Mouse (Mus musculus) intestine, embryonic 15.5 days (tissue): Measurements from ENCODE around the gene Ccm2. TPM values are rescaled to one million over a fixed set of nuclear protein-coding genes. Genes with fewer than 3 reads are reported as not detected.
A peak's percentile ranks its signal among the peaks of the same experiment; 100 is the strongest.
"Not testable (repeated sequence)": the region's sequence is repeated elsewhere in the genome, so short reads cannot be mapped to it uniquely, and the experiment has no call there.

ENCODE experiments used
- ATAC-seq: fragments of 200-750 bp; cut with Nextera tagmentation; 2 replicates; pipeline ENCODE4 v1.8.0; 2017; ENCODE audit warnings: moderate TSS enrichment, moderate library complexity
- H3K27ac ChIP-seq: fragments of 300-500 bp; sonication (generic); 2 replicates; pipeline ENCODE4 v1.5.1; 2015; ENCODE audit warnings: mild to moderate bottlenecking, inconsistent platforms
- H3K27me3 ChIP-seq: fragments of 300-500 bp; sonication (generic); replicated peaks from 2 replicates; pipeline ENCODE4 v1.6.1; 2015; ENCODE audit warnings: inconsistent platforms
- H3K36me3 ChIP-seq: fragments of 300-500 bp; sonication (generic); 2 replicates; pipeline ENCODE4 v1.6.1; 2015; ENCODE audit warnings: inconsistent platforms
- H3K4me1 ChIP-seq: fragments of 300-500 bp; sonication (generic); replicated peaks from 2 replicates; pipeline ENCODE4 v1.6.1; 2015; ENCODE audit warnings: inconsistent platforms
- H3K4me2 ChIP-seq: fragments of 300-500 bp; sonication (generic); replicated peaks from 2 replicates; pipeline ENCODE4 v1.6.1; 2015; ENCODE audit warnings: mild to moderate bottlenecking, inconsistent platforms
- H3K4me3 ChIP-seq: fragments of 300-500 bp; sonication (generic); replicated peaks from 2 replicates; pipeline ENCODE4 v1.5.1; 2015; ENCODE audit warnings: inconsistent platforms
- H3K9ac ChIP-seq: fragments of 300-500 bp; sonication (generic); 2 replicates; pipeline ENCODE4 v1.6.1; 2015; ENCODE audit warnings: inconsistent platforms
- H3K9me3 ChIP-seq: fragments of 300-500 bp; sonication (generic); 2 replicates; pipeline ENCODE4 v1.6.1; 2016; ENCODE audit warnings: inconsistent platforms
- WGBS: fragments of 180-500 bp; shearing (Covaris S2); methylation state at CpG from one replicate; pipeline ENCODE4 v1.1.7; 2015; 5-methylcytosine and 5-hydroxymethylcytosine counted together
- polyA plus RNA-seq: library from polyadenylated mRNA; unstranded; fragments of >200 nt; fragmentation: Nextera tagmentation; extraction: Ambion mirVana; gene quantifications from 2 replicates; pipeline ENCODE4 v1.2.1, GENCODE M21; 2015

Ccm2 gene
- polyA plus RNA-seq, 1 experiment from 2014 or later: 73.8 TPM

DNA sequence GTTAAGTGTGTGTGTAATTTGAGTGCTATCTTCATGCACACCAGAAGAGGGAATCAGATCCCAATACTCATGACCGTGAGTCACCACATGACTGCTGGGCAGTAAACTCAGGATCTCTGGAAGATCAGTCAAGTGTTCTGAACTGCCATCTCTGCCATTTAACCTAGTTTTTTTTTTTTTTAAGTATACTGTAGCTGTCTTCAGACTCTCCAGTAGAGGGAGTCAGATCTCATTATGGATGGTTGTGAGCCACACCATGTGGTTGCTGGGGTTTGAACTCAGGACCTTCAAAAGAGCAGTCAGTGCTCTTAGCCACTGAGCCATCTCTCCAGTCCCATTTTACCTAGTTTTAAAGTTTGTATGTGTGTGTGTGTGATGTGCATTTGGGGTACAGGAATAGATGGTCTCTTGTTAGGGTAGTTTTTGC is 23.0 kb upstream of the Ccm2 start:
- peaks cover 8% of the 10 kb centered on the region; the same call in 1 of the 2 replicates for H3K4me1 ChIP-seq
- 52% methylated on average over 1 of the region's 1 CpGs for WGBS
- peaks cover 25% of the 10 kb centered on the region for H3K36me3 ChIP-seq
- no peak overlapping the region for H3K27ac ChIP-seq
- no peak overlapping the region for H3K4me3 ChIP-seq
- no peak overlapping the region for H3K9ac ChIP-seq
- ATAC-seq: no peak
- H3K9me3 ChIP-seq: no peaks in the 10 kb centered on the region
- H3K4me2 ChIP-seq: no peak overlapping the region
- H3K27me3 ChIP-seq: no peaks in the 10 kb centered on the region

GRCm38 (mm10) chr11:6524165-6524879 is 22.4 kb upstream of the Ccm2 start:
- Histone ChIP-seq H3K36me3 (peaks cover 25% of the 10 kb centered on the region), H3K4me2 (no peak overlapping the region), H3K9me3 (no peaks in the 10 kb centered on the region), H3K4me1 (peaks cover 8% of the 10 kb centered on the region; the same call in 1 of the 2 replicates), H3K9ac (no peak overlapping the region), H3K4me3 (no peak overlapping the region), H3K27me3 (no peaks in the 10 kb centered on the region), H3K27ac (no peak overlapping the region)
- WGBS: 91% methylated on average over 8 of the region's 8 CpGs
- ATAC-seq: no peak

GRCm38 (mm10) chr11:6524880-6525238 is 21.8 kb upstream of the Ccm2 start:
- Histone ChIP-seq H3K4me2 (no peak overlapping the region), H3K36me3 (peaks cover 25% of the 10 kb centered on the region), H3K27ac (no peak overlapping the region), H3K4me1 (peaks cover 3% of the 10 kb centered on the region; the same call in 1 of the 2 replicates), H3K9ac (no peak overlapping the region), H3K27me3 (no peaks in the 10 kb centered on the region), H3K4me3 (no peak overlapping the region), H3K9me3 (no peaks in the 10 kb centered on the region)
- no peak for ATAC-seq
- 92% methylated on average over 4 of the region's 4 CpGs for WGBS

GRCm38 (mm10) chr11:6525241-6525640 is 21.4 kb upstream of the Ccm2 start:
- WGBS: 86% methylated on average over 1 of the region's 1 CpGs
- Histone ChIP-seq H3K4me2 (no peak overlapping the region), H3K4me1 (0 out of 2 replicates have a peak, but pooled peaks cover 2% of the 10 kb centered on the region), H3K27me3 (no peaks in the 10 kb centered on the region), H3K27ac (no peak overlapping the region), H3K4me3 (no peak overlapping the region), H3K36me3 (peaks cover 25% of the 10 kb centered on the region), H3K9ac (no peak overlapping the region), H3K9me3 (no peaks in the 10 kb centered on the region)
- ATAC-seq: no peak

- ATAC-seq, H3K27me3 ChIP-seq, H3K4me1 ChIP-seq, H3K9me3 ChIP-seq: not testable (repeated sequence)
- Histone ChIP-seq H3K27ac (peak overlapping the region; percentile 18; the same call in 1 of the 2 replicates), H3K4me3 (peak overlapping the region; percentile 60), H3K36me3 (peaks cover 25% of the 10 kb centered on the region), H3K4me2 (peak overlapping the region; percentile 70), H3K9ac (peak overlapping the region; percentile 72; the same call in 1 of the 2 replicates)
- 62% methylated on average over 16 of the region's 16 CpGs for WGBS
Measured at GRCm38 (mm10) chr11:6526526-6527255, 20.0 kb upstream of the Ccm2 start.

DNA sequence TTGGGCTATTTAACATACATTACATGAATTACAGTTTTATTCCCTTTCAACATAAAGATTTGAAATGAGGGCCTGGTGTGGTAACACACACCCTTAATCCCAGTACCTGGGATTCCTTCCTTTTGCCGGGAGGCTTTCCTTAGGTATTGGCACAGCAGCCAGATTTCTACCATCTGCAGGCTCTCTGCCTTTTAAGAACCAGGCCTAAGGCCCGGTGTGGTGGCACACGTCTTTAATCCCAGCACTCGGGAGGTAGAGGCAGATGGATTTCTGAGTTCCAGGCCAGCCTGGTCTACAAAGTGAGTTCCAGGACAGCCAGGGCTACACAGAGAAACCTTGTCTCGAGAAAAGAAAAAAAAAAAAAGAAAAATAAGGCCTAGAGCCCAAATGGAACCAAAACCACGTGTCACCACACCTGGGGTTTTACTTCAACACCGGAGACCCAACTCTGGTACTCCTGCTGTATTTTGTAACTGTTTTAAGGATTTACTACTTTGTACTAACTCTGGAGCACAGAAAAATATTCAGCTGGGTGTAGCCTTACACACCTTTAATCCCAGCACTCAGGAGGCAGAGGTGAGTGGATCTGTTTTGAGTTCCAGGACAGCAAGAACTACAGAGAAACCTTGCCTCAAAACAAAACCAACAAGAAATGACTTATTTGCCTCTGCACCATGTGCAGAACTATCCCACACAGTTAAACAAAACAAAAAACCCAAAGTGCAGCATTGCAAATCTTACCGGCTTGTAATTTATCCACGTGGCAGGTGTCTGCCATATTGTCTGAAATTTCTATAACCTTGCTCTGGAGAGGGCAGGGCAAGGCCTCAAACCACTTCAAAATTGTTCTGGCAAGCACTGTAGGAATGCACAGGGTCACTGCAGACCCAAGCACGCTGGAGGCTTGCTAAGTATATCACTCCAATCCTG is 19.2 kb upstream of the Ccm2 start:
- Histone ChIP-seq H3K4me3 (peak overlapping the region; percentile 60), H3K4me1 (0 out of 2 replicates have a peak, but pooled peaks cover 2% of the 10 kb centered on the region), H3K9ac (peak overlapping the region; percentile 72), H3K4me2 (peak overlapping the region; percentile 70), H3K36me3 (peaks cover 25% of the 10 kb centered on the region), H3K27me3 (no peaks in the 10 kb centered on the region), H3K27ac (peak overlapping the region; percentile 84), H3K9me3 (no peaks in the 10 kb centered on the region)
- peak; percentile 15 for ATAC-seq
- 15% methylated on average over 10 of the region's 10 CpGs for WGBS

DNA sequence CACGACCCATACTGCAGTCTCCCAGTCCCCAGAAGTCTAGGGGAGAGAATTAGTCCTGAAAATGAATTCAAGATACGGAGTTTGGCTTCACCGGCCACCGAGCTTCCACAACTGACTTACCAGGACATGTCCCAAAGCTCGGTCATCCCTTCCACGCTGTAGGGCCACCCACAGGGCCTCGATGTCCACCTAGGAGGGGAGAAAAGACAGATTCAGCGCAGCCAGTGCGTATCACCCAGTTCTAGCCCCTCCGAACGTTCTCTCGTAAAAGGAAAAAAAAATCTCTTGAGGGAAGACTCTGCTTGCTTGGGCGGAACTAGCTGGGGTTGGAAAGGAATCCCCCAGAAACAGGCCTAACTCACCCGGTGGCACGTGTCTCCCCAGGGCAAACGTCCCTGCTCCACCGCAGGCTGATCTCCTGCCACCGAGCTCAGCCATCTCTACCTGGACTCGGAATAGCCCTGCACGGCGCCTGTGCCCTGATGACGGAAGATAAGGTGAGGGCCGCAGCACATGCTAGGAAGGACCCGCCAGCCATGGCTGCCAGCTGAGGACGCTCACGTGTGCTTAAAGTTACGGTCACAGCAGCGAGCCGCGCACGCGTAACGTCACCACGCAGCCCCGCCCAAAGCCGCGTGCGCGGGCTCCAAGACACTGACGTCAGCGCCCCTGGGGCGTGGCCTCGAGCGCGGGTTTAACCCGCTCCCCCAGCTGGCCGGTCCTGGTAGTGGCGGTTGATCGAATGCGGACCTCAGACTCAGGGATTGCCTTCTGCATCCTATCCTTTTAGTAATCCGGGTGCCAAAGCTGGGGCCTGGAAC is 18.3 kb upstream of the Ccm2 start:
- peak; percentile 96 for ATAC-seq
- H3K36me3 ChIP-seq: peaks cover 25% of the 10 kb centered on the region
- H3K4me3 ChIP-seq: peak overlapping the region; percentile 60
- 0 out of 2 replicates have a peak, but pooled peaks cover 2% of the 10 kb centered on the region for H3K4me1 ChIP-seq
- no peaks in the 10 kb centered on the region for H3K27me3 ChIP-seq
- H3K9me3 ChIP-seq: no peaks in the 10 kb centered on the region
- H3K9ac ChIP-seq: peak overlapping the region; percentile 72
- H3K4me2 ChIP-seq: peak overlapping the region; percentile 70
- under 1% methylated on average over 51 of the region's 51 CpGs for WGBS
- peak overlapping the region; percentile 84 for H3K27ac ChIP-seq

- H3K4me3 ChIP-seq: no peak overlapping the region
- H3K27me3 ChIP-seq: no peaks in the 10 kb centered on the region
- ATAC-seq: no peak
- no peaks in the 10 kb centered on the region for H3K9me3 ChIP-seq
- no peak overlapping the region for H3K9ac ChIP-seq
- H3K36me3 ChIP-seq: peaks cover 16% of the 10 kb centered on the region
- no peak overlapping the region for H3K27ac ChIP-seq
- H3K4me2 ChIP-seq: no peak overlapping the region
- 86% methylated on average over 8 of the region's 8 CpGs for WGBS
- 0 out of 2 replicates have a peak, but pooled peaks cover 2% of the 10 kb centered on the region for H3K4me1 ChIP-seq
Measured at GRCm38 (mm10) chr11:6529961-6530360, 16.7 kb upstream of the Ccm2 start.

- H3K27me3 ChIP-seq: no peaks in the 10 kb centered on the region
- peaks cover 8% of the 10 kb centered on the region for H3K36me3 ChIP-seq
- no peak overlapping the region for H3K9ac ChIP-seq
- H3K4me3 ChIP-seq: no peak overlapping the region
- 90% methylated on average over 3 of the region's 3 CpGs for WGBS
- ATAC-seq: no peak
- H3K27ac ChIP-seq: no peak overlapping the region
- H3K4me1 ChIP-seq: 0 out of 2 replicates have a peak, but pooled peaks cover 2% of the 10 kb centered on the region
- H3K4me2 ChIP-seq: no peak overlapping the region
- H3K9me3 ChIP-seq: no peaks in the 10 kb centered on the region
Measured at GRCm38 (mm10) chr11:6530746-6531145, 15.9 kb upstream of the Ccm2 start.

DNA sequence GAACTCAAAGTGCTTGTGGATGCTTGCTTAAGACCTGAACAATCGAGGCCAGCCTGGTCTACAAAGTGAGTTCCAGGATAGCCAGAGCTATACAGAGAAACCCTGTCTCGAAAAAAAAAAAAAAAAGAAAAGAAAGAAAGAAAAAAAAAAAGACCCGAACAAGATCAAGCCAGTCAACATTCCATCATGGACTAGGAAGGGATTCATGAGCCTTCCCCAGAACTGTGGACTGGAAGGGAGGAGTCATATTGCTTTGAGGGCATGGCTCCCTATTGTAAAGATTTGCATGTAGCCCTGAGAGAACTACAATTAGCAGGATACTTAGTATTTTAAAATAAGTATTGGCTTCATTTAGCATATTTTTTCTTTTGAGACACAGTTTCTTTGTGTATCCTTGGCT is 2.0 kb upstream of the Ccm2 start:
- H3K9me3 ChIP-seq: no peaks in the 10 kb centered on the region
- WGBS: 74% methylated on average over 3 of the region's 3 CpGs
- no peak for ATAC-seq
- no peak overlapping the region for H3K27ac ChIP-seq
- no peaks in the 10 kb centered on the region for H3K36me3 ChIP-seq
- peaks cover 6% of the 10 kb centered on the region for H3K4me1 ChIP-seq
- H3K27me3 ChIP-seq: no peaks in the 10 kb centered on the region
- H3K4me3 ChIP-seq: no peak overlapping the region
- no peak overlapping the region for H3K9ac ChIP-seq
- no peak overlapping the region for H3K4me2 ChIP-seq

- H3K36me3 ChIP-seq: no peaks in the 10 kb centered on the region
- H3K9ac ChIP-seq: no peak overlapping the region
- no peak for ATAC-seq
- 95% methylated on average over 4 of the region's 4 CpGs for WGBS
- H3K4me3 ChIP-seq: no peak overlapping the region
- H3K4me2 ChIP-seq: no peak overlapping the region; the same call in 1 of the 2 replicates
- 0 out of 2 replicates have a peak overlapping the region, but pooled peaks have one; percentile 99 for H3K27ac ChIP-seq
- H3K4me1 ChIP-seq: peaks cover 8% of the 10 kb centered on the region
- no peaks in the 10 kb centered on the region for H3K27me3 ChIP-seq
- H3K9me3 ChIP-seq: no peaks in the 10 kb centered on the region
Measured at GRCm38 (mm10) chr11:6545186-6545856, 1.4 kb upstream of the Ccm2 start.
